Mouse (Mus musculus) MEL (cell line): ENCODE results near the gene Trappc3l. TPM values are rescaled to one million over a fixed set of nuclear protein-coding genes. Genes with fewer than 3 reads are reported as not detected.

ENCODE experiments used
- DNase-seq: peaks from one replicate; pipeline ENCODE4 v3.0.0; 2011; ENCODE audit warnings: low read depth, low spot score
- H3K27ac ChIP-seq: 2 replicates; pipeline ENCODE4 v1.5.1; 2012; ENCODE audit warnings: low read depth, mild to moderate bottlenecking, control low read depth, low read length, moderate library complexity; ENCODE audit not compliant: control insufficient read depth
- H3K27me3 ChIP-seq, 2 experiments: fragments of 150-350 bp in 1 of 2; sonication (generic) in 1 of 2; 2 replicates each; pipeline ENCODE4 v1.6.1; 2012; ENCODE audit warnings: low read length in 2 of 2, mild to moderate bottlenecking in 2 of 2, improper control_type of control experiment in 1 of 2, moderate library complexity in 1 of 2; ENCODE audit not compliant: insufficient read depth in 2 of 2, control insufficient read depth in 1 of 2
- H3K36me3 ChIP-seq, 2 experiments: 2 replicates each; pipeline ENCODE4 v1.6.1; 2012 to 2014; ENCODE audit warnings: low read length in 2 of 2, improper control_type of control experiment in 1 of 2, inconsistent platforms in 1 of 2, mild to moderate bottlenecking in 1 of 2; ENCODE audit not compliant: insufficient read depth in 2 of 2, control insufficient read depth in 1 of 2
- H3K4me1 ChIP-seq, 2 experiments: fragments of 150-350 bp in 1 of 2; sonication (generic) in 1 of 2; 2 replicates each; pipeline ENCODE4 v1.6.1; 2012; ENCODE audit warnings: low read length in 2 of 2, improper control_type of control experiment in 1 of 2, mild to moderate bottlenecking in 1 of 2; ENCODE audit not compliant: insufficient read depth in 2 of 2, control insufficient read depth in 1 of 2
- H3K4me3 ChIP-seq, 2 experiments: fragments of 150-350 bp in 1 of 2; sonication (generic) in 1 of 2; 2 replicates each; pipeline ENCODE4 v1.5.1; 2012; ENCODE audit warnings: low read depth in 2 of 2, low read length in 2 of 2, mild to moderate bottlenecking in 2 of 2, moderate library complexity in 2 of 2, control low read depth in 1 of 2, improper control_type of control experiment in 1 of 2; ENCODE audit not compliant: control insufficient read depth in 1 of 2, insufficient read depth in 1 of 2
- H3K79me2 ChIP-seq: 2 replicates; pipeline ENCODE4 v1.6.1; 2012; ENCODE audit warnings: mild to moderate bottlenecking, low read length, moderate library complexity; ENCODE audit not compliant: control insufficient read depth, poor library complexity, insufficient read depth
- H3K9ac ChIP-seq: 2 replicates; pipeline ENCODE4 v1.6.1; 2012; ENCODE audit warnings: low read depth, mild to moderate bottlenecking, control low read depth, low read length, moderate library complexity; ENCODE audit not compliant: control insufficient read depth, poor library complexity, severe bottlenecking
- H3K9me3 ChIP-seq: fragments of 150-350 bp; sonication (generic); replicated peaks from 2 replicates; pipeline ENCODE4 v1.6.1; 2012; ENCODE audit warnings: mild to moderate bottlenecking, low read length, improper control_type of control experiment, moderate library complexity; ENCODE audit not compliant: insufficient read depth
- BHLHE40 ChIP-seq: IDR thresholded peaks from 2 replicates; pipeline ENCODE4 v1.6.1; 2012; ENCODE audit warnings: low read depth, mild to moderate bottlenecking, inconsistent platforms, low read length, improper control_type of control experiment, borderline replicate concordance
- CHD1 ChIP-seq: IDR thresholded peaks from 2 replicates; pipeline ENCODE4 v1.6.1; 2012; ENCODE audit warnings: low read depth, mild to moderate bottlenecking, inconsistent platforms, low read length, improper control_type of control experiment
- CTCF ChIP-seq, 3 experiments: IDR thresholded peaks in 2 of 3; conservative IDR thresholded peaks in 1 of 3; 2 replicates each; pipeline ENCODE4 v1.5.1; 2011 to 2012; ENCODE audit warnings: low read length in 3 of 3, low read depth in 2 of 3, mild to moderate bottlenecking in 2 of 3, improper control_type of control experiment in 1 of 3, inconsistent platforms in 1 of 3, mixed read lengths in 1 of 3, moderate library complexity in 1 of 3; ENCODE audit not compliant: control insufficient read depth in 1 of 3, insufficient read depth in 1 of 3, poor library complexity in 1 of 3, severe bottlenecking in 1 of 3
- E2F4 ChIP-seq: IDR thresholded peaks from 2 replicates; pipeline ENCODE4 v1.6.1; 2011; ENCODE audit warnings: low read depth, low read length, improper control_type of control experiment, borderline replicate concordance
- ELF1 ChIP-seq: IDR thresholded peaks from 2 replicates; pipeline ENCODE4 v1.6.1; 2014; ENCODE audit warnings: low read depth, mild to moderate bottlenecking, inconsistent platforms, low read length, improper control_type of control experiment, moderate library complexity
- EP300 ChIP-seq, 2 experiments: IDR thresholded peaks; 2 replicates each; pipeline ENCODE4 v1.6.1; 2011; ENCODE audit warnings: improper control_type of control experiment in 2 of 2, low read length in 2 of 2, low read depth in 1 of 2, mild to moderate bottlenecking in 1 of 2
- ETS1 ChIP-seq: IDR thresholded peaks from 2 replicates; pipeline ENCODE4 v1.6.1; 2012; ENCODE audit warnings: low read depth, mild to moderate bottlenecking, inconsistent platforms, low read length, improper control_type of control experiment, moderate library complexity
- GABPA ChIP-seq: IDR thresholded peaks from 2 replicates; pipeline ENCODE4 v1.6.1; 2012; ENCODE audit warnings: low read depth, mild to moderate bottlenecking, inconsistent platforms, low read length, improper control_type of control experiment, moderate library complexity
- GATA1 ChIP-seq: IDR thresholded peaks from 2 replicates; pipeline ENCODE4 v1.6.1; 2011; ENCODE audit warnings: low read depth, low read length, improper control_type of control experiment
- HCFC1 ChIP-seq: IDR thresholded peaks from 2 replicates; pipeline ENCODE4 v1.6.1; 2012; ENCODE audit warnings: low read depth, mild to moderate bottlenecking, inconsistent platforms, low read length, improper control_type of control experiment, moderate library complexity
- JUND ChIP-seq: IDR thresholded peaks from 2 replicates; pipeline ENCODE4 v1.6.1; 2011; ENCODE audit warnings: low read depth, mild to moderate bottlenecking, improper control_type of control experiment, low read length
- KAT2A ChIP-seq: conservative IDR thresholded peaks from 2 replicates; pipeline ENCODE4 v1.6.1; 2012; ENCODE audit warnings: low read depth, low read length, improper control_type of control experiment, inconsistent platforms
- MAFK ChIP-seq: IDR thresholded peaks from 2 replicates; pipeline ENCODE4 v1.6.1; 2011; ENCODE audit warnings: low read depth, mild to moderate bottlenecking, low read length, improper control_type of control experiment, borderline replicate concordance
- MAX ChIP-seq: IDR thresholded peaks from 2 replicates; pipeline ENCODE4 v1.6.1; 2011; ENCODE audit warnings: low read length, improper control_type of control experiment
- MAZ ChIP-seq: IDR thresholded peaks from 2 replicates; pipeline ENCODE4 v1.6.1; 2012; ENCODE audit warnings: low read depth, mild to moderate bottlenecking, inconsistent platforms, low read length, improper control_type of control experiment
- MXI1 ChIP-seq: IDR thresholded peaks from 2 replicates; pipeline ENCODE4 v1.6.1; 2011; ENCODE audit warnings: mild to moderate bottlenecking, low read depth, low read length, improper control_type of control experiment
- MYC ChIP-seq: IDR thresholded peaks from 2 replicates; pipeline ENCODE4 v1.6.1; 2011; ENCODE audit warnings: low read depth, mild to moderate bottlenecking, low read length, improper control_type of control experiment, moderate library complexity
- NELFE ChIP-seq: IDR thresholded peaks from 2 replicates; pipeline ENCODE4 v1.6.1; 2011; ENCODE audit warnings: low read depth, low read length, improper control_type of control experiment
- NRF1 ChIP-seq: IDR thresholded peaks from 2 replicates; pipeline ENCODE4 v1.6.1; 2014; ENCODE audit warnings: low read depth, mild to moderate bottlenecking, inconsistent platforms, low read length, improper control_type of control experiment, moderate library complexity; ENCODE audit not compliant: poor library complexity, insufficient read depth, severe bottlenecking
- POLR2A ChIP-seq, 2 experiments: IDR thresholded peaks; 2 replicates each; pipeline ENCODE4 v1.6.1; 2011 to 2012; ENCODE audit warnings: low read length in 2 of 2, mild to moderate bottlenecking in 2 of 2, control low read depth in 1 of 2, improper control_type of control experiment in 1 of 2, low read depth in 1 of 2, moderate library complexity in 1 of 2; ENCODE audit not compliant: control insufficient read depth in 1 of 2, insufficient read depth in 1 of 2, poor library complexity in 1 of 2
- POLR2AphosphoS2 ChIP-seq: IDR thresholded peaks from 2 replicates; pipeline ENCODE4 v1.6.1; 2011; ENCODE audit warnings: low read length, improper control_type of control experiment
- POLR2AphosphoS5 ChIP-seq: IDR thresholded peaks from 2 replicates; pipeline ENCODE4 v1.6.1; 2012; ENCODE audit warnings: low read depth, borderline replicate concordance, mild to moderate bottlenecking, inconsistent platforms, low read length, moderate library complexity, mixed read lengths
- RAD21 ChIP-seq: IDR thresholded peaks from 2 replicates; pipeline ENCODE4 v1.6.1; 2011; ENCODE audit warnings: mild to moderate bottlenecking, low read depth, low read length, improper control_type of control experiment
- RCOR1 ChIP-seq: IDR thresholded peaks from 2 replicates; pipeline ENCODE4 v1.6.1; 2012; ENCODE audit warnings: low read depth, mild to moderate bottlenecking, inconsistent platforms, low read length, improper control_type of control experiment
- SIN3A ChIP-seq: IDR thresholded peaks from 2 replicates; pipeline ENCODE4 v1.6.1; 2012; ENCODE audit warnings: low read length, improper control_type of control experiment, inconsistent platforms
- SMC3 ChIP-seq: IDR thresholded peaks from 2 replicates; pipeline ENCODE4 v1.6.1; 2011; ENCODE audit warnings: low read depth, low read length, improper control_type of control experiment
- TAL1 ChIP-seq: IDR thresholded peaks from 2 replicates; pipeline ENCODE4 v1.6.1; 2012; ENCODE audit warnings: mild to moderate bottlenecking, inconsistent platforms, low read length, moderate library complexity, mixed read lengths
- TBP ChIP-seq: IDR thresholded peaks from 2 replicates; pipeline ENCODE4 v1.8.0; 2011; ENCODE audit warnings: low read depth, low read length, improper control_type of control experiment
- TCF12 ChIP-seq: IDR thresholded peaks from 2 replicates; pipeline ENCODE4 v1.6.1; 2014; ENCODE audit warnings: low read depth, mild to moderate bottlenecking, inconsistent platforms, low read length, improper control_type of control experiment, moderate library complexity
- UBTF ChIP-seq: IDR thresholded peaks from 2 replicates; pipeline ENCODE4 v1.6.1; 2012; ENCODE audit warnings: low read depth, mild to moderate bottlenecking, inconsistent platforms, low read length, improper control_type of control experiment, moderate library complexity, borderline replicate concordance; ENCODE audit not compliant: insufficient read depth
- USF1 ChIP-seq: IDR thresholded peaks from 2 replicates; pipeline ENCODE4 v1.6.1; 2014; ENCODE audit warnings: low read depth, mild to moderate bottlenecking, inconsistent platforms, low read length, improper control_type of control experiment, moderate library complexity
- USF2 ChIP-seq, 2 experiments: IDR thresholded peaks; 2 replicates each; pipeline ENCODE4 v1.6.1; 2011 to 2012; ENCODE audit warnings: improper control_type of control experiment in 2 of 2, low read length in 2 of 2, borderline replicate concordance in 1 of 2, inconsistent platforms in 1 of 2, low read depth in 1 of 2, mild to moderate bottlenecking in 1 of 2; ENCODE audit not compliant: insufficient read depth in 1 of 2
- ZC3H11A ChIP-seq: IDR thresholded peaks from 2 replicates; pipeline ENCODE4 v1.6.1; 2012; ENCODE audit warnings: low read depth, mild to moderate bottlenecking, inconsistent platforms, low read length, improper control_type of control experiment
- ZKSCAN1 ChIP-seq: IDR thresholded peaks from 2 replicates; pipeline ENCODE4 v1.6.1; 2012; ENCODE audit warnings: low read depth, mild to moderate bottlenecking, inconsistent platforms, low read length, improper control_type of control experiment, moderate library complexity
- ZMIZ1 ChIP-seq: IDR thresholded peaks from 2 replicates; pipeline ENCODE4 v1.6.1; 2012; ENCODE audit warnings: low read depth, mild to moderate bottlenecking, inconsistent platforms, low read length, improper control_type of control experiment, moderate library complexity
- ZNF384 ChIP-seq: IDR thresholded peaks from 2 replicates; pipeline ENCODE4 v1.6.1; 2012; ENCODE audit warnings: low read depth, mild to moderate bottlenecking, inconsistent platforms, low read length, improper control_type of control experiment
- polyA plus RNA-seq, 2 experiments: library from polyadenylated mRNA; stranded (reverse) in 1 of 2; unstranded in 1 of 2; fragments of >175 nt in 1 of 2; fragments of >200 nt in 1 of 2; gene quantifications; 2 replicates each; pipeline versions ENCODE4 v1.2.1 to v1.2.4; 2012; ENCODE audit warnings: low replicate concordance in 2 of 2, low read depth in 1 of 2; ENCODE audit not compliant: insufficient read length in 2 of 2, insufficient read depth in 1 of 2, missing spikeins in 1 of 2
- total RNA-seq: library from RNA; depleted of rRNA; stranded (reverse); fragments of 300-350 nt; gene quantifications from 2 replicates; pipeline ENCODE4 v1.2.3, GENCODE M21; 2012

Trappc3l gene
- total and polyA plus RNA-seq, 3 experiments = not detected

DNA sequence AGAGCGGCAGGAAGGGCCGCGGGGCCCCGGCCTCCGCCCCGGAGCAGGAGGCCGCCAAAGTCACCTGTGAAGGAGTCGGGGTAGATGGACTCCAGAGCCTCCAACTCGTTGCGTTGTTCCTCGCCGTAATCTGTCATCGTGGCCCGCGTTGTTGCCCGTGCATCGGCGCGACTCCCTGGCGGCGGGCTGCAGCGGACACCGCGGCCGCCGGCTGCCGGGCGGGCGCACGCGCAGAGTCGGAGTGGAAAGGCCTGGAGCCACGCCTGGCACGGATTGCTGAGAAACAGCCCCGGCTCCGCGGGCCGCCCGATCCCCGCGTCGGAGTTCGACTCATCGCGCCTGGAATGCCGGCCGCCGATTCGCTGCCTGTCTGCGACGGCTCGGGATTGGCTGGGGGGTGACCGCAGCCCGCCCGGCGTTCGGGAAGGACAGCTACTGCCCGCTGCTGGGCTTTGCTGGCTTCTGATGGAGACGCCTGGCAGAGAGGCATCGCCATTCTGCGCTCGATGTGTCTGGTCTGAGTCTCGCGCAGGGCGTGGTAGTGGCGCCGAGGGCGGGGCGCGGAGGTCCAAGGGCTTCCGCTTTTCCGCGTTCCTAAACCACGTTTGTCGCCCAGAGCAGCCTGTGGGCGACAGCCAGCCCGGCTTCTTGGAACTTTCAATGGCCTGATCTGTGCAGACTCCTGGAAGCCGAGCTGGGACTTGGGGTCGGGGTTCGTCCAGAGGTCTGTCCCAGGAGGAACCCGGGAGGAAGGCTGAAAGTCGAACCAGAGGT is 17.9 kb upstream of the Trappc3l start, which contains the start of gene Rwdd1:
Rwdd1 (minus strand) TSS at position 323 of the 774 bp plus-strand sequence.
- Histone ChIP-seq H3K27me3 (no peaks in the 10 kb centered on the region; a peak in 1 of 4 replicates), H3K79me2 (peaks cover 29% of the 10 kb centered on the region), H3K27ac (peak within 1 kb of the TSS; percentile 93), H3K9me3 (no peaks in the 10 kb centered on the region), H3K4me1 (peaks cover 2 to 12% of the 10 kb centered on the region in 2 experiments), H3K4me3 (peak within 1 kb of the TSS; percentile 80 to 96), H3K36me3 (peaks cover 0 to 18% of the 10 kb centered on the region in 2 experiments; a peak in 3 of 4 replicates), H3K9ac (peak within 1 kb of the TSS; percentile 87)
- peak; percentile 97 for DNase-seq
- TF ChIP-seq MAFK = no peak
- TF ChIP-seq ZNF384 = no peak
- TF ChIP-seq USF1 = no peak
- no peak for TF ChIP-seq JUND
- peak; percentile 98 for TF ChIP-seq MXI1
- no peak for TF ChIP-seq GABPA
- TF ChIP-seq USF2 (IDR thresholded peaks at IDR 0.05; ENCODE audit: borderline replicate concordance in 1 of 2, insufficient read depth in 1 of 2, low read depth in 1 of 2, low read length in 2 of 2) = no peak
- TF ChIP-seq RAD21 = no peak
- TF ChIP-seq HCFC1 = peak; percentile 90
- TF ChIP-seq UBTF = peak; percentile 47; the same call in 1 of the 2 replicates
- TF ChIP-seq CHD1 = no peak
- TF ChIP-seq MAX = peak; percentile 76
- TF ChIP-seq SMC3 = no peak
- peak; percentile 72 to 93 for TF ChIP-seq POLR2A (IDR thresholded peaks at IDR 0.05; ENCODE audit: control insufficient read depth in 1 of 2, insufficient read depth in 1 of 2, low read depth in 1 of 2, low read length in 2 of 2, poor library complexity in 1 of 2)
- TF ChIP-seq RCOR1 = no peak; the same call in 1 of the 2 replicates
- no peak for TF ChIP-seq GATA1
- peak; percentile 83 for TF ChIP-seq TCF12
- peak; percentile 91 for TF ChIP-seq ELF1
- TF ChIP-seq TBP = peak; percentile 85
- no peak for TF ChIP-seq BHLHE40
- no peak; the same call in 1 of the 2 replicates for TF ChIP-seq POLR2AphosphoS2
- TF ChIP-seq TAL1 = no peak
- TF ChIP-seq ZC3H11A = no peak
- peak; percentile 81 for TF ChIP-seq MYC
- peak; percentile 81 for TF ChIP-seq NELFE
- peak; percentile 82; the same call in 1 of the 2 replicates for TF ChIP-seq MAZ
- peak; percentile 95 for TF ChIP-seq SIN3A
- TF ChIP-seq ZMIZ1 = 0 out of 2 replicates have a peak, but pooled peaks have one; percentile 25
- no peak; a peak in 1 of 4 replicates for TF ChIP-seq EP300 (IDR thresholded peaks at IDR 0.05; ENCODE audit: low read depth in 1 of 2, low read length in 2 of 2)
- TF ChIP-seq CTCF (IDR thresholded peaks at IDR 0.05 in 2 of 3, conservative IDR thresholded peaks at IDR 0.05 in 1 of 3; ENCODE audit: control insufficient read depth in 1 of 3, insufficient read depth in 1 of 3, low read depth in 2 of 3, low read length in 3 of 3, poor library complexity in 1 of 3, severe bottlenecking in 1 of 3) = peak in 1 of 3 experiments; percentile 4; a peak in 2 of 6 replicates
- peak; percentile 82 for TF ChIP-seq NRF1
- no peak for TF ChIP-seq ZKSCAN1
- TF ChIP-seq POLR2AphosphoS5 = no peak
- peak; percentile 46; the same call in 1 of the 2 replicates for TF ChIP-seq KAT2A
- no peak for TF ChIP-seq E2F4
- TF ChIP-seq ETS1 = peak; percentile 7; the same call in 1 of the 2 replicates
